19 mouse cellular contexts compared by ENCODE assay signal in the genomic region with DNA sequence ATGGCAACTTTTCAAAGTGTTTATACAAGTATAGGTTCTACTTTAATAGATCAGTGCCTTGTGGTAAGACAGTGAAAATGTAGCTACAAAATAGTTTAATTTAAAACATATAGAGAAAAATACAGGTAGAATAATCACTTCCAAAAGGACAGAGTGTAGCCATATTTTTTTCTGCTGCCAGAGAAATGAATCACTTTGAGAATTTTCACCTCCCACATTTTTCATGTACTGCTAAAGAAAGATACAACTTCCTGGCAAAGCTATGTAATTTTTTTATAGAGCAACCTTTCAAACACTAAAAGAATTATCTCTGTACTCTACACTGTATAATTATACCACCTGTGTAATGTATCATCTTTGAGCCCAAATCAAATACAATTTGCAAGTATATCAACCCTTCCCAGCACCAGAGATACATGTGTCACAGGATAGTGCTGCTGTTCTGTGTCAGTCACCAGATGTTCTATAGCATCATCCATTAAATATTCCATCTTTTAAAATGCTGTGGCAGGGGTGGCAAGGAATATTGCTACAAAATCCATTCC.
"Had no signal": no experiment of that assay in that cellular context is flagged by ENCODE, and none has a peak within 500 bp of the region (broad histone marks: within the 10 kb centered on the region; RNA-seq: fewer than 3 reads in every experiment).

No protein-coding gene starts in this region.

- H3K4me1 ChIP-seq: midbrain, embryonic 10.5 days; midbrain, embryonic 12.5 days; neural tube, embryonic 13.5 days; neural tube, embryonic 15.5 days had no signal

- DNase-seq: lung, adult 18-20 months; lung, embryonic 14.5 days; lung, postnatal 10 days; lung, postnatal 4 days; midbrain, embryonic 14.5 days; retina, postnatal 1 day; right cerebral cortex, adult 18-20 months; right cerebral cortex, postnatal 25 days; right cerebral cortex, postnatal 4 days; spleen, adult 18-20 months; thymus, adult 2 months; thymus, postnatal 25 days; thymus, postnatal 4 days had no signal

- H3K4me3 ChIP-seq: midbrain, embryonic 10.5 days; midbrain, embryonic 12.5 days; myocyte; neural tube, embryonic 13.5 days; neural tube, embryonic 15.5 days had no signal

- ATAC-seq: midbrain, embryonic 16.5 days had no signal

- H3K27ac ChIP-seq: midbrain, embryonic 10.5 days; midbrain, embryonic 12.5 days; neural tube, embryonic 13.5 days; neural tube, embryonic 15.5 days had no signal
